Mouse (Mus musculus): ENCODE measurements at regions not wholly inside any gene's neighbourhood (a gene's known extent, or its start where the extent isn't known, plus 50 kb on each side); places are given as distances from the start of the nearest gene placed in this dataset.

DNA sequence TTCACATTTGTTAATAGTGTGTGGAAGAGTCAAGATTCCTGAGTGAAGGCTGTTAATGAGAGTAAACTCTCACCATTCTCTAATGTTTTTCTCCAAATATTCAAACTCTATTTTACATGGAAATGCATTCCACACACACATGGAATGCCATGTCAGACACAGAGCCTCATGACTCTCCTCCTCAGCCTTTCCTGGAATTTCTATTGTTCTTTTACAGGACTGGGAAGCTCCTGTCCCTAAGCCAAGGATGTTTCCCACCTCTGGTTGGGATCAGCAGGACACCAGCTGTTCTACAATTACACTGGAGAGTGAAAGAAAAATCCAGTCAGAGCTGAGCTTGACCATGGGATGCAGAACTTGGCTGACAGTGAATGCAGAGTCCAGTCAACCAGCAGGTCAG, 309.3 kb upstream of the Rasgrp1 start:
- TF ChIP-seq CTCF (conservative IDR thresholded peaks at IDR 0.05; ENCODE audit: insufficient read depth, insufficient read length, low read depth, low read length) (no peak), POLR2A (IDR thresholded peaks at IDR 0.05; ENCODE audit: low read depth, low read length) (no peak)

Measured in kidney, adult 2 months (tissue).